Mouse (Mus musculus): ENCODE data around the gene Atrnl1. TPM values are rescaled to one million over a fixed set of nuclear protein-coding genes. Genes with fewer than 3 reads are reported as not detected.

The Atrnl1 gene
- polyA plus RNA-seq, 1 experiment from 2014 or later: 8.2 TPM

- Histone ChIP-seq H3K4me3 (replicated peaks) (no peak overlapping the region), H3K9ac (replicated peaks) (no peak overlapping the region), H3K4me2 (no peak overlapping the region), H3K4me1 (replicated peaks) (peaks cover 19% of the 10 kb centered on the region), H3K9me3 (no peaks in the 10 kb centered on the region), H3K27me3 (no peaks in the 10 kb centered on the region), H3K36me3 (no peaks in the 10 kb centered on the region), H3K27ac (no peak overlapping the region)
- no peak for ATAC-seq (ENCODE audit: insufficient number of reproducible peaks, insufficient read depth, low FRiP score, low TSS enrichment, low read depth)
- WGBS: 35% methylated on average over 6 of the region's 6 CpGs
Measured at GRCm38 (mm10) chr19:58063541-58063940, 452.7 kb downstream of the Atrnl1 start.

GRCm38 (mm10) chr19:58064116-58065000 is 453.5 kb downstream of the Atrnl1 start:
- Histone ChIP-seq H3K27me3 (no peaks in the 10 kb centered on the region), H3K4me1 (replicated peaks) (peaks cover 16% of the 10 kb centered on the region), H3K9ac (replicated peaks) (no peak overlapping the region), H3K4me3 (replicated peaks) (no peak overlapping the region), H3K9me3 (no peaks in the 10 kb centered on the region), H3K36me3 (no peaks in the 10 kb centered on the region), H3K27ac (no peak overlapping the region), H3K4me2 (no peak overlapping the region)
- WGBS: 41% methylated on average over 16 of the region's 16 CpGs
- no peak for ATAC-seq (ENCODE audit: insufficient number of reproducible peaks, insufficient read depth, low FRiP score, low TSS enrichment, low read depth)

GRCm38 (mm10) chr19:58065001-58065314 is 454.1 kb downstream of the Atrnl1 start:
- Histone ChIP-seq H3K27ac (no peak overlapping the region), H3K4me3 (replicated peaks) (no peak overlapping the region), H3K9me3 (no peaks in the 10 kb centered on the region), H3K36me3 (no peaks in the 10 kb centered on the region), H3K4me2 (no peak overlapping the region), H3K27me3 (no peaks in the 10 kb centered on the region), H3K4me1 (replicated peaks) (peaks cover 11% of the 10 kb centered on the region), H3K9ac (replicated peaks) (no peak overlapping the region)
- no peak for ATAC-seq (ENCODE audit: insufficient number of reproducible peaks, insufficient read depth, low FRiP score, low TSS enrichment, low read depth)
- WGBS: 80% methylated on average over 5 of the region's 5 CpGs

- no peak overlapping the region for H3K4me2 ChIP-seq
- H3K9ac ChIP-seq (replicated peaks): no peak overlapping the region
- ATAC-seq (ENCODE audit: insufficient number of reproducible peaks, insufficient read depth, low FRiP score, low TSS enrichment, low read depth): no peak
- H3K4me3 ChIP-seq (replicated peaks): no peak overlapping the region
- H3K36me3 ChIP-seq: no peaks in the 10 kb centered on the region
- no peaks in the 10 kb centered on the region for H3K9me3 ChIP-seq
- 95% methylated on average over 2 of the region's 2 CpGs for WGBS
- H3K27ac ChIP-seq: no peak overlapping the region
- peaks cover 7% of the 10 kb centered on the region for H3K4me1 ChIP-seq (replicated peaks)
- no peaks in the 10 kb centered on the region for H3K27me3 ChIP-seq
Measured at GRCm38 (mm10) chr19:58065514-58065913, 454.7 kb downstream of the Atrnl1 start.

GRCm38 (mm10) chr19:58068114-58068513 is 457.3 kb downstream of the Atrnl1 start:
- no peak for ATAC-seq (ENCODE audit: insufficient number of reproducible peaks, insufficient read depth, low FRiP score, low TSS enrichment, low read depth)
- H3K4me1 ChIP-seq (replicated peaks): no peaks in the 10 kb centered on the region
- no peak overlapping the region for H3K27ac ChIP-seq
- no peaks in the 10 kb centered on the region for H3K36me3 ChIP-seq
- H3K4me2 ChIP-seq: no peak overlapping the region
- H3K27me3 ChIP-seq: no peaks in the 10 kb centered on the region; the same call in 1 of the 2 replicates
- 83% methylated on average over 2 of the region's 2 CpGs for WGBS
- H3K4me3 ChIP-seq (replicated peaks): no peak overlapping the region
- no peak overlapping the region for H3K9ac ChIP-seq (replicated peaks)
- no peaks in the 10 kb centered on the region for H3K9me3 ChIP-seq

GRCm38 (mm10) chr19:58068958-58069357 is 458.1 kb downstream of the Atrnl1 start:
- Histone ChIP-seq H3K4me2 (no peak overlapping the region), H3K4me3 (replicated peaks) (no peak overlapping the region), H3K9ac (replicated peaks) (no peak overlapping the region), H3K9me3 (no peaks in the 10 kb centered on the region), H3K36me3 (no peaks in the 10 kb centered on the region), H3K4me1 (replicated peaks) (no peaks in the 10 kb centered on the region), H3K27ac (no peak overlapping the region), H3K27me3 (no peaks in the 10 kb centered on the region; the same call in 1 of the 2 replicates)
- WGBS: 89% methylated on average over 2 of the region's 2 CpGs
- no peak for ATAC-seq (ENCODE audit: insufficient number of reproducible peaks, insufficient read depth, low FRiP score, low TSS enrichment, low read depth)

GRCm38 (mm10) chr19:58072404-58072803 is 461.6 kb downstream of the Atrnl1 start:
- Histone ChIP-seq H3K36me3 (no peaks in the 10 kb centered on the region), H3K9me3 (no peaks in the 10 kb centered on the region), H3K9ac (replicated peaks) (no peak overlapping the region), H3K27ac (no peak overlapping the region), H3K27me3 (no peaks in the 10 kb centered on the region; the same call in 1 of the 2 replicates), H3K4me1 (replicated peaks) (peaks cover 20% of the 10 kb centered on the region), H3K4me2 (no peak overlapping the region), H3K4me3 (replicated peaks) (no peak overlapping the region)
- 60% methylated on average over 5 of the region's 5 CpGs for WGBS
- ATAC-seq (ENCODE audit: insufficient number of reproducible peaks, insufficient read depth, low FRiP score, low TSS enrichment, low read depth): no peak

GRCm38 (mm10) chr19:58072846-58073245 is 462.0 kb downstream of the Atrnl1 start:
- Histone ChIP-seq H3K4me2 (no peak overlapping the region), H3K4me3 (replicated peaks) (no peak overlapping the region), H3K36me3 (no peaks in the 10 kb centered on the region), H3K9me3 (no peaks in the 10 kb centered on the region), H3K27me3 (no peaks in the 10 kb centered on the region; the same call in 1 of the 2 replicates), H3K4me1 (replicated peaks) (peaks cover 20% of the 10 kb centered on the region), H3K27ac (no peak overlapping the region), H3K9ac (replicated peaks) (no peak overlapping the region)
- 94% methylated on average over 9 of the region's 9 CpGs for WGBS
- ATAC-seq (ENCODE audit: insufficient number of reproducible peaks, insufficient read depth, low FRiP score, low TSS enrichment, low read depth): no peak

- H3K27ac ChIP-seq: no peak overlapping the region
- no peak overlapping the region for H3K9ac ChIP-seq (replicated peaks)
- no peaks in the 10 kb centered on the region; the same call in 1 of the 2 replicates for H3K27me3 ChIP-seq
- ATAC-seq (ENCODE audit: insufficient number of reproducible peaks, insufficient read depth, low FRiP score, low TSS enrichment, low read depth): no peak
- H3K4me2 ChIP-seq: no peak overlapping the region
- 43% methylated on average over 6 of the region's 6 CpGs for whole genome bisulfite sequencing
- H3K4me3 ChIP-seq (replicated peaks): no peak overlapping the region
- no peaks in the 10 kb centered on the region for H3K36me3 ChIP-seq
- peaks cover 20% of the 10 kb centered on the region for H3K4me1 ChIP-seq (replicated peaks)
- H3K9me3 ChIP-seq: no peaks in the 10 kb centered on the region
Measured at GRCm38 (mm10) chr19:58075252-58075651, 464.4 kb downstream of the Atrnl1 start.

GRCm38 (mm10) chr19:58076961-58077371 is 466.1 kb downstream of the Atrnl1 start:
- Histone ChIP-seq H3K4me3 (replicated peaks) (no peak overlapping the region), H3K27me3 (no peaks in the 10 kb centered on the region), H3K27ac (no peak overlapping the region), H3K4me1 (replicated peaks) (peaks cover 20% of the 10 kb centered on the region), H3K4me2 (no peak overlapping the region), H3K36me3 (no peaks in the 10 kb centered on the region), H3K9me3 (no peaks in the 10 kb centered on the region), H3K9ac (replicated peaks) (no peak overlapping the region)
- no peak for ATAC-seq (ENCODE audit: insufficient number of reproducible peaks, insufficient read depth, low FRiP score, low TSS enrichment, low read depth)
- 53% methylated on average over 14 of the region's 14 CpGs for WGBS

GRCm38 (mm10) chr19:58077529-58078070 is 466.8 kb downstream of the Atrnl1 start:
- Histone ChIP-seq H3K9ac (replicated peaks) (no peak overlapping the region), H3K9me3 (no peaks in the 10 kb centered on the region), H3K4me3 (replicated peaks) (no peak overlapping the region), H3K27ac (no peak overlapping the region), H3K27me3 (no peaks in the 10 kb centered on the region), H3K4me2 (no peak overlapping the region), H3K4me1 (replicated peaks) (peaks cover 20% of the 10 kb centered on the region), H3K36me3 (no peaks in the 10 kb centered on the region)
- ATAC-seq (ENCODE audit: insufficient number of reproducible peaks, insufficient read depth, low FRiP score, low TSS enrichment, low read depth): no peak
- 68% methylated on average over 10 of the region's 10 CpGs for WGBS
